Mouse (Mus musculus) layer of hippocampus, adult 2 months (tissue): ENCODE measurements around the gene S100a3. TPM values are rescaled to one million over a fixed set of nuclear protein-coding genes. Genes with fewer than 3 reads are reported as not detected.

Source experiments
- DNase-seq, 2 experiments: peaks; one replicate each; pipeline ENCODE4 v3.0.0; 2022; ENCODE audit warnings: low spot score in 2 of 2
- H3K27ac ChIP-seq: fragments of 200-600 bp; 2 replicates; pipeline ENCODE4 v1.8.1; 2022
- H3K4me3 ChIP-seq: fragments of 200-600 bp; 2 replicates; pipeline ENCODE4 v1.8.1; 2022; ENCODE audit warnings: mild to moderate bottlenecking
- CTCF ChIP-seq: fragments of 200-600 bp; conservative IDR thresholded peaks from 2 replicates; pipeline ENCODE4 v1.8.1; 2022; ENCODE audit warnings: antibody characterized with exemption, mild to moderate bottlenecking, moderate library complexity
- total RNA-seq, 2 experiments: library from RNA; stranded (reverse); gene quantifications; 2 replicates each; pipeline ENCODE4 v1.2.3; 2021

S100a3 gene
- total RNA-seq, 2 experiments from 2014 or later, result 0.64 to 0.79 TPM

GRCm38 (mm10) chr3:90581141-90581540, 20.8 kb downstream of the S100a3 start:
- Histone ChIP-seq H3K27ac (no peak overlapping the region), H3K4me3 (no peak overlapping the region)
- TF ChIP-seq CTCF, result no peak
- DNase-seq, result no peak

- Histone ChIP-seq H3K4me3 (no peak overlapping the region), H3K27ac (no peak overlapping the region)
- no peak for DNase-seq
- peak; percentile 67 for TF ChIP-seq CTCF
Observed at GRCm38 (mm10) chr3:90582156-90582555, 21.8 kb downstream of the S100a3 start.

GRCm38 (mm10) chr3:90582556-90582955, 22.2 kb downstream of the S100a3 start:
- Histone ChIP-seq H3K4me3 (no peak overlapping the region), H3K27ac (no peak overlapping the region)
- DNase-seq, result no peak
- TF ChIP-seq CTCF, result no peak

GRCm38 (mm10) chr3:90583893-90584292, 23.5 kb downstream of the S100a3 start:
- TF ChIP-seq CTCF, result no peak
- no peak for DNase-seq
- Histone ChIP-seq H3K27ac (no peak overlapping the region), H3K4me3 (no peak overlapping the region)

GRCm38 (mm10) chr3:90585595-90585994, 25.2 kb downstream of the S100a3 start:
- Histone ChIP-seq H3K4me3 (no peak overlapping the region), H3K27ac (no peak overlapping the region)
- TF ChIP-seq CTCF, result peak; percentile 93
- peak; percentile 76 to 82 for DNase-seq

GRCm38 (mm10) chr3:90586016-90586643, 25.8 kb downstream of the S100a3 start:
- no peak for DNase-seq
- peak overlapping the region; percentile 18; the same call in 1 of the 2 replicates for H3K27ac ChIP-seq
- H3K4me3 ChIP-seq, result no peak overlapping the region
- no peak; the same call in none of the 2 replicates for TF ChIP-seq CTCF

- TF ChIP-seq CTCF, result no peak
- peak overlapping the region; percentile 58 for H3K27ac ChIP-seq
- DNase-seq, result no peak
- no peak overlapping the region for H3K4me3 ChIP-seq
Observed at GRCm38 (mm10) chr3:90586906-90587305, 26.5 kb downstream of the S100a3 start.

- peak in 1 of 2 experiments; percentile 51 for DNase-seq
- no peak for TF ChIP-seq CTCF
- Histone ChIP-seq H3K4me3 (no peak overlapping the region), H3K27ac (peak overlapping the region; percentile 58)
Observed at GRCm38 (mm10) chr3:90587361-90588101, 27.2 kb downstream of the S100a3 start.

GRCm38 (mm10) chr3:90589390-90589789, 29.0 kb downstream of the S100a3 start:
- no peak for TF ChIP-seq CTCF
- H3K4me3 ChIP-seq, result no peak overlapping the region
- no peak for DNase-seq
- no peak overlapping the region for H3K27ac ChIP-seq

GRCm38 (mm10) chr3:90589947-90590346, 29.6 kb downstream of the S100a3 start, which contains the start of gene S100a2:
Gene S100a2 (plus strand): TSS chr3:90590247.
- Histone ChIP-seq H3K4me3 (no peak within 1 kb of the TSS), H3K27ac (no peak within 1 kb of the TSS)
- no peak for DNase-seq
- no peak for TF ChIP-seq CTCF

GRCm38 (mm10) chr3:90594466-90594865, 34.1 kb downstream of the S100a3 start:
- Histone ChIP-seq H3K4me3 (no peak overlapping the region), H3K27ac (no peak overlapping the region)
- DNase-seq, result no peak
- TF ChIP-seq CTCF, result no peak

- no peak for DNase-seq
- H3K27ac ChIP-seq, result no peak overlapping the region
- TF ChIP-seq CTCF, result no peak
- no peak overlapping the region for H3K4me3 ChIP-seq
Observed at GRCm38 (mm10) chr3:90595556-90595955, 35.2 kb downstream of the S100a3 start.

GRCm38 (mm10) chr3:90596810-90597209, 36.4 kb downstream of the S100a3 start:
- H3K4me3 ChIP-seq, result no peak overlapping the region
- no peak for DNase-seq
- no peak for TF ChIP-seq CTCF
- H3K27ac ChIP-seq, result no peak overlapping the region

GRCm38 (mm10) chr3:90597736-90598135, 37.4 kb downstream of the S100a3 start:
- Histone ChIP-seq H3K4me3 (no peak overlapping the region), H3K27ac (no peak overlapping the region)
- DNase-seq, result no peak
- TF ChIP-seq CTCF, result no peak
